Mouse (Mus musculus): ENCODE measurements at regions not wholly inside any gene's neighbourhood (a gene's known extent, or its start where the extent isn't known, plus 50 kb on each side); places are given as distances from the start of the nearest gene placed in this dataset.

DNA sequence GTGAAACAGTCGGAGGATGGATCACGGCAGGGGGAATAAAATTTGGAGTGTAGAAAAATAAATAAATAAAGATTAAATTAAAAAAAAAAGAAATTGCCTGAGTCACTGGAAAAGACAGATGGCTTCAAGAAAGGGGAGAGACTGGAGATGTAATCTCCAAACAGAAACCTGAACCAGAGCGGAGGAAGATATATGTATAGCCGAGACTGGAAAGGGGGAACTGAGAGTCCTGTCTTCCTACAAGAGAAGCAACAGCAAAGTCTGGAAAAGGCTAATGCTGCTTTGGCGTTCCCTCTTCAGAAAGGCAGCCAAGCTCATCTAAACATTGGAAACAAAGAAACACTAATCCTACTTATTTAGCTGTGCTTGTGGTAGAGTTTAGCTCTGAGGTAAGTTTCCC, 619.6 kb downstream of the Pom121l12 start:
- DNase-seq (ENCODE audit: extremely low read depth, low read depth), result no peak

DNA sequence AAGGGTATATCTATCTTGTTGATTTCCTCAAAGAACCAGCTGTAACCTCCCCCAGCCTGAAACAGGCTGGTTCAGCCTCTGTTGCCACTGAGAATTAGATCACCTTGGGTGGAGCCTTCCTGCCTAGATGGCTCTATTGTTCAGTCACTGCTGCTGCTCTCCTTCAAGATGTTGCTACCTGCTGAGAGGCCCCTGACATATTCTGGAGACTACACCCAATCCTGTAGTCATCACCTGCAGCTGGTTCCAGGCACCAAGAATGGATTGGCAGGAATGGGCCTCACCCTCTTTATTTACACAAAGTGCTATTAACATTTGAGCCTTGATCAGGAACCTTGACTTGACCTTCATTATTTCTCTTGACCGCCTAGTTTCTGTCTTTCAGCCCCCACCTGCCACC, 622.8 kb downstream of the Pom121l12 start:
- DNase-seq (ENCODE audit: extremely low read depth, low read depth), result no peak

DNA sequence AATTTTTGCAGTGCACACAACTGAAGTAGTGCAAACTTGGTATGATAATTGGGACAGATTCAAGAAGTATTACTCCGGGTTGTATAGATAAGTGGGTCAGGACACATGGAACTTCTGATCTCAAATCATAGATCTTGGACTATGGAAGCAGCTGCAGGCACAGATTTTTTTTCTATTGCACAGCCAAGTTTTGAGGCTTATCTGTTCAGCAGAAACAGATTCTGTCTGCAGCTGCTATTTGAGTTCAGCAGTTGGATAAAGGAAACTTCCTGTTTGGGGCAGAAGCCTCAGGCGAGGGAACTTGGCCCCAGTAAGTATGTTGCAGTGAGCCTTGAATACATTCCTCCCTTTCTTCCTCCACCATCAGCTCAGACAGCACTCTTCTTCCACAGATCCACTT, 650.9 kb downstream of the Pom121l12 start:
- DNase-seq (ENCODE audit: extremely low read depth, low read depth), result peak; percentile 0

DNA sequence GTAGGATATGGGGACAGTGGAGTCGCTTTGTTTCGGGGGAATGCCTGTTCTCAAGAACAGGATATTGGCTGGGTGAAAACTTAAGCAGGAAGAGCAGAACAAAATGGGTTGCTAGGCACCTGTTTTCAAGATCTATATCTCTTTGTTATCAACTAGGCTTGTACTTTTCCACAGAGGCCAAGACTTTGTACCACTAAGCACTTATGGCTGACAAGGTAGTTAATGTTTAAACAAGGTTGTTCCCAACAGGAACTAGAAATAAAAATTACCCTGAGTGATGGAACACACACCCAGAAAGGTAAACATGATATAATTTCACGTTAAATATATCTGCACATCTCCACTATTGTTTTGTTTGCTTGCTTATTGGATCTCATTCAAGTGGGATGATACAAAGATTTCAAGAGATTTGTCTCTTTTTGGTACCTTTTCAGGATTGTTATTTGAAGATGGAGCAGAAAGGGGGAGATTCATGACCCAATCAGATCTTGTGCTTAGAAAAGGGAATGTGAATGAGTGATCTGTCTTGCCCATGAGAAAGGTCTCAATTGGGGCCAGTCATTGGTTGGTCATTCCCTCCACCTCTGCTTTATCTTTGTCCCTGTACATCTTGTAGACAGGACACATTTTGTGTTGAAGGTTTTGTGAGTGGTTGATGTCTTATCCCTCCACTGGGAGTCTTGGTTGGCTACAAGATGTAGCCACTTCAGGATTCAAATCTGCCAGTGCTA, 675.1 kb downstream of the Pom121l12 start:
- DNase-seq (ENCODE audit: extremely low read depth, low read depth), result no peak

DNA sequence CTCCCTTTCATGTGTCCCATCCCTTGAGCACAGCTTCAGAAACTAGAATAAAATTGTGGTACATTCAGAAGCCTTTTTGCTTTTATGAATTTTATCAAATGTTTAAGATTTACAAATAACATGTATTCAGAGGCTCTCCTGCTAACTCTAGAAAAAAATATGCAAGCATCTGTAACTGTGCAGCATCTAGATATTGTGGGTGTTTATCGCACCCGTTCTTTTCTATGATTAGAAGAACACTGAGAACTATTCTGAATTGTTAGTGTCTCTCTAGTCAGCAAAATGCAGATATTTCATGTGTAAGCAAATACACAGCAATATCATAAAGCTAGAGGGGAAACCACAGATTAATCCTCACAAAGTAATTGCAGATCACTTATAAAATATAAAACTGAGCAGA, 709.4 kb downstream of the Pom121l12 start:
- no peak for DNase-seq (ENCODE audit: extremely low read depth, low read depth)

Measured in MEL-GATA-1-ER (cell line).